Mouse (Mus musculus): ENCODE data around the gene Ube2q2. TPM values are rescaled to one million over a fixed set of nuclear protein-coding genes. Genes with fewer than 3 reads are reported as not detected.
"Not testable (repeated sequence)": the region's sequence is repeated elsewhere in the genome, so short reads cannot be mapped to it uniquely, and the experiment has no call there.

The Ube2q2 gene
- polyA plus RNA-seq, 1 experiment from 2014 or later: 38.2 TPM

DNA sequence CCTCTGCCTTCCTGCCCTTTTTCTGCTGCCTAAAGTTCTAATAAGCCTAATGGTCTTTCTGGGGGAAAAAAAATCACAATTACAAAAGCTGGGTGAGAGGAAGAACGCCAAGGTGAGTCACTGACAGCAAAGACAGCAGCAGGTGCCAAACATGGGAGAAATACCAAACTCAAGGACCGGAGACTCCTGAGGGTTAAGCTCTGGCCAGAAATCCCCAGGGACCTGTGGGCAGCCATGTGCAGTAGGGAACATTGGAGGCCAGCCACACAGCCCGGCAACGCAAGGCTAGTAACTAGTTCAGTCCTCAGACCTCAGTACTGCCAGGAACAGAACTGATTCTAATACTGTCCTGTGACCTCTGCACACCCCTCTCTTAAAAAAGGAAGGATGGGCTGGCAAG, 79.5 kb downstream of the Ube2q2 start:
- no peak overlapping the region for H3K27ac ChIP-seq (replicated peaks)
- H3K4me2 ChIP-seq (replicated peaks): no peak overlapping the region
- no peaks in the 10 kb centered on the region for H3K27me3 ChIP-seq
- H3K9ac ChIP-seq (replicated peaks): no peak overlapping the region
- peaks cover 20% of the 10 kb centered on the region for H3K36me3 ChIP-seq
- H3K4me3 ChIP-seq: no peak overlapping the region
- no peak for ATAC-seq (replicated peaks)
- H3K4me1 ChIP-seq: no peaks in the 10 kb centered on the region
- no peaks in the 10 kb centered on the region for H3K9me3 ChIP-seq
- WGBS: 96% methylated on average over 4 of the region's 4 CpGs

DNA sequence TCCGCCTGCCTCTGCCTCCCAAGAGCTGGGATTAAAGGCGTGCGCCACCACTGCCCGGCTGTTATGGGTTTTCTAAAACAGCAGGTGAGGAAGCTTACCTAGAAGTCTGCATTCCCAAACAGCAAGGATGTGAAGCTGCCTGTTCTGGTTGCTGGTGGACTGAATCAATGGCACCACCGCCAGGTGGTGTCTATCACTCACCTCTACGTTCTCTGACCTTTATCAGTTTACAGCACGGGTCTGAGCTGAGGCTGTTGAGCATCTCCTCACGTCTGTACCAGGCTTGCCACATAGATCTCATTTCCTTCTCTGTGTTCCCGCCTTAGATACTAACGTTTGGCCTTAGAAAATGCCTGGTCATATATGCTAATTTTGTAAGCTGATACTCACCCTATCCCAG, 80.4 kb downstream of the Ube2q2 start:
- no peak for ATAC-seq (replicated peaks)
- 74% methylated on average over 10 of the region's 10 CpGs for WGBS
- Histone ChIP-seq H3K36me3 (peaks cover 13% of the 10 kb centered on the region), H3K27ac (replicated peaks) (no peak overlapping the region), H3K4me2 (replicated peaks) (no peak overlapping the region), H3K9me3 (no peaks in the 10 kb centered on the region), H3K4me1 (no peaks in the 10 kb centered on the region), H3K27me3 (no peaks in the 10 kb centered on the region), H3K9ac (replicated peaks) (no peak overlapping the region), H3K4me3 (no peak overlapping the region)

DNA sequence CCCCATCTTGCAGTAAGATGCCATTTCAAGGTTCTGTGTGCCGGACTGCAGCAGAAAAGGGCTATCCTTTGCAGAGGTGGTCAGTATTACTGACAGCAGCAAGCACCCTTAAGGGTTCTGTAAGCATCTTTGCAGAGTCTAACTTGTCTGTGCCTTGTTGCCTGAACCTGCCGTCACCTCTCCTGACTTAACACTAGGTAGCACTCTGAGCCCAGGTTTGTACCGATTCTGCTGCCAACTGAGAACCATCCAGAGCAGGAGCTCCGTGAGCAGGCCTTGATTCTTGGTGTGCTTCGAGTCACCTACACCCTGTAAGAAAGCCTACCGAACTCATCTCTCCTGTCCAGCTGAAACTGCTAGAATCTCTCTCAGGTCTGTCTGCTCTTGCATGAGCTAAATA, 82.9 kb downstream of the Ube2q2 start:
- Histone ChIP-seq H3K27ac (replicated peaks) (no peak overlapping the region), H3K9ac (replicated peaks) (no peak overlapping the region), H3K9me3 (no peaks in the 10 kb centered on the region), H3K4me3 (no peak overlapping the region), H3K27me3 (no peaks in the 10 kb centered on the region), H3K36me3 (no peaks in the 10 kb centered on the region), H3K4me1 (no peaks in the 10 kb centered on the region), H3K4me2 (replicated peaks) (no peak overlapping the region)
- no peak for ATAC-seq (replicated peaks)
- WGBS: 71% methylated on average over 6 of the region's 6 CpGs

DNA sequence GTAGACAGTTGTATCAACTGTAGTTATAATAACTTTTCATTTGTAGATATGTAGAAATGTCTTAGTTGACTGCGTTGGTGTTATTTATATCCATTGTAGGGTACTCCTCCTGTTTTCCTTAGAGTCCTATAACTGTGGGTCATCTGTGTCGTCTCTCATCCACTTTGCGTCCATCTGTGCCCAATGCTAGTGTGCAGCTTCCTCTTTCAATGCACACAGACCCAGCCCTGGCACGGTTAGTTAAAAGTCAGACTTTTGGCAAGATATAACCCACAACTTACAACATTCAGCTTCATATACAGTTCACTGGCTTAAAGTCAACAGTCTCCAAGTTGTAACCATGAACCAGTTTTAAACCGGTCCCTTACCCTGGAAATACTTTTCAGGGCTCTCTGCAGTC, 83.5 kb downstream of the Ube2q2 start:
- Histone ChIP-seq H3K4me3 (no peak overlapping the region), H3K4me1 (no peaks in the 10 kb centered on the region), H3K9me3 (no peaks in the 10 kb centered on the region), H3K36me3 (no peaks in the 10 kb centered on the region), H3K27ac (replicated peaks) (no peak overlapping the region), H3K9ac (replicated peaks) (no peak overlapping the region), H3K4me2 (replicated peaks) (no peak overlapping the region), H3K27me3 (no peaks in the 10 kb centered on the region)
- no peak for ATAC-seq (replicated peaks)
- 88% methylated on average over 5 of the region's 5 CpGs for whole genome bisulfite sequencing

DNA sequence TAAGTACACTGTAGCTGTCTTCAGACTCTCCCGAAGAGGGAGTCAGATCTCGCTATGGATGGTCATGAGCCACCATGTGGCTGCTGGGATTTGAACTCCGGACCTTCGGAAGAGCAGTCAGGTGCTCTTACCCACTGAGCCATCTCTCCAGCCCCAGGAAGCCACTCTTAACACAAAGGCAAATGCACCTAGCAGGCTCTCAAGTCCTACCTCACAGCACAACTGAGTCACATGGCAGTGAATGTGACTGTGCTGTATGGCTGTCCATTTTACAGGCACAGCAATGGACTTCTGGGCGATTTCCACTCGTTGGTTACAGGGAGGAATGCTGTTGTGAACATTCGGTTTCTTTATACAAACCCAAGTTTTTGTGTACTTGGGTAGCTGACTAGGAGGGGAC, 83.9 kb downstream of the Ube2q2 start:
- Histone ChIP-seq H3K36me3 (no peaks in the 10 kb centered on the region), H3K9ac (replicated peaks) (no peak overlapping the region), H3K4me2 (replicated peaks) (no peak overlapping the region), H3K4me3 (no peak overlapping the region), H3K9me3 (no peaks in the 10 kb centered on the region), H3K27ac (replicated peaks) (no peak overlapping the region), H3K27me3 (no peaks in the 10 kb centered on the region), H3K4me1 (no peaks in the 10 kb centered on the region)
- no peak for ATAC-seq (replicated peaks)
- 92% methylated on average over 7 of the region's 7 CpGs for WGBS

DNA sequence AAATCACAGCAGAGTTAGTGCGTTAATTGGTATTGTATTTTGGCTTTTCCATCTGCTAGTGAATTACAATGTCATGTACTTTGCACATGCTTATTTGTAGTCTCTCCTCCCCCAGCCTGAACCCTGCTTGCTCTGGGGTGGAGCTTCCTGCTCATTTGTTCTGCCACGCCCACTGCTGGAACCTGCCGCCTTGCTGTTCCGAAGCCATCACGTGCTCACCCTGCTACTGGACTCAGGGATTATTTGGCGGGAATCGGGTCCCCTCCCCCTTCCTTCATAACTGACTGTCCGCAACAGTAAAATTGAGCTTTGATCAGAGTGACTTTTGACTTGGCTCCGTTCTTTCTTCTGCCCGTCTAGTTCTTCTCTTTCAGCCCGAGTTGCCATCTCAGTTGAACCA, 84.4 kb downstream of the Ube2q2 start:
- not testable (repeated sequence) for H3K27me3 ChIP-seq; H3K4me2 ChIP-seq (replicated peaks); H3K9ac ChIP-seq (replicated peaks); H3K4me1 ChIP-seq; H3K4me3 ChIP-seq; H3K27ac ChIP-seq (replicated peaks); ATAC-seq (replicated peaks); H3K36me3 ChIP-seq; H3K9me3 ChIP-seq
- WGBS: 74% methylated on average over 11 of the region's 11 CpGs

DNA sequence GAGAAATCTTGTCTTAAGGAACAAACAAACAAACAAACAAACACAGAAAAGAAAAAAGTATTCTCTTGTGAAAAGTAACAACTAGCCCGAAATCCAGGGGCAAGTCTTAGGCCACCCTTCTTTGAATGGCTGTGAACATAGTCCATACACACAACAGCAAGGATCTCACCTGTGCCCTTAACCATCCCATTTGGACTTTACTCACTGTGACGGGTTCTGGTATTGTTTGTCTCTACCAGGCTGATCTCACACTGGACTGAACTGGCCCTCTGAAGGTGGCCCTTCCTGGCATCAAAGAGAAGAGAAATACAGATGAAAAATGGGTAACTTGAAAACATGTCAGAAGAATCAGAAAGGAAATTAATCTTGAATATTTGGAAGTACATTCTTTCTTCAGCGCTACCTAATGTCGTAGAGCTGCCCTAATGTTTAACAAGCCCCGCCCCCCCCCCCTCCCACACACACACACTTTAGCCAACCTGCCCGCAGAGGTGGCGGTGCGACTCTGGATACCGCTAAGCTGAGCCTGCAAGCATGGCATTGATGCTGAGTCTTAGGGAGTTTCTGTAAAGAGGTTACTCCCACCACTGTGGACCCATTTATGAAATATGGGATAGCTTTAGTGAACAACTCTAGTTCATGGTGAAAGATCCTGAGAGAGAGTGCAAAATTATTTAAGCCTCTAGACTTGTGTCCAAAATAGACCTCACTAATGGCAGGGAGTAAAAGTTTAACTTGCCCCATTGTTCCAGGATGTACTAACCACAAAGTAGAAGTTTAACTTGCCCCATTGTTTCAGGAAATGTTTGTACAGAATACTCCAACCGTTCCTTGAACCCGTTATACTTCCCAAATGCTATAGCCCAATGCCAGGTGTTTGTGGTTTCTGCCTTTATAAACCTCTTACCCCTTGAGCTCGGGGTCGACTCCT, 87.8 kb downstream of the Ube2q2 start:
- Histone ChIP-seq H3K9ac (replicated peaks) (no peak overlapping the region), H3K9me3 (no peaks in the 10 kb centered on the region), H3K27ac (replicated peaks) (no peak overlapping the region), H3K36me3 (no peaks in the 10 kb centered on the region), H3K4me2 (replicated peaks) (no peak overlapping the region), H3K4me1 (no peaks in the 10 kb centered on the region), H3K27me3 (no peaks in the 10 kb centered on the region), H3K4me3 (no peak overlapping the region)
- 76% methylated on average over 13 of the region's 13 CpGs for WGBS
- no peak for ATAC-seq (replicated peaks)

DNA sequence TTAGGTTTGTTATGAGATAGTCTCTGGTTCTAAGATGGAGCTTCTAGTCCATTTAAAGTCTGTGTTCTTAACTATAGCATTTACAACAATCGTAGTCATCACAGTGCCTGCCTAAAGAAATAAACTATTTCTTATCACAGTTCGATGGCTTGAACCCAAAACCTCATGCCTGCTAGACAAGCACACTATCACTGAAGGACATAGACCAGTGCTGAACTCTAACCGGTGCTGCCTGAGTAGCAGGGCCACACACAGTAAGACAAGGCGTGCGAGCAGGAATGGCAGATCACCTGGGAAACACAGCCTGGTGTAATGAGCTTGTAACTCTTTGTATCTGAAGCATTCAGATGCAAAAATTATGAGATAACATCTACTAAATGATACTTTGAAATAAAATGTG, 92.2 kb downstream of the Ube2q2 start:
- no peak overlapping the region for H3K27ac ChIP-seq (replicated peaks)
- no peaks in the 10 kb centered on the region for H3K27me3 ChIP-seq
- H3K9me3 ChIP-seq: no peaks in the 10 kb centered on the region
- H3K4me1 ChIP-seq: no peaks in the 10 kb centered on the region
- no peak overlapping the region for H3K9ac ChIP-seq (replicated peaks)
- H3K4me2 ChIP-seq (replicated peaks): no peak overlapping the region
- WGBS: 89% methylated on average over 5 of the region's 5 CpGs
- H3K36me3 ChIP-seq: no peaks in the 10 kb centered on the region
- no peak overlapping the region for H3K4me3 ChIP-seq
- no peak for ATAC-seq (replicated peaks)

DNA sequence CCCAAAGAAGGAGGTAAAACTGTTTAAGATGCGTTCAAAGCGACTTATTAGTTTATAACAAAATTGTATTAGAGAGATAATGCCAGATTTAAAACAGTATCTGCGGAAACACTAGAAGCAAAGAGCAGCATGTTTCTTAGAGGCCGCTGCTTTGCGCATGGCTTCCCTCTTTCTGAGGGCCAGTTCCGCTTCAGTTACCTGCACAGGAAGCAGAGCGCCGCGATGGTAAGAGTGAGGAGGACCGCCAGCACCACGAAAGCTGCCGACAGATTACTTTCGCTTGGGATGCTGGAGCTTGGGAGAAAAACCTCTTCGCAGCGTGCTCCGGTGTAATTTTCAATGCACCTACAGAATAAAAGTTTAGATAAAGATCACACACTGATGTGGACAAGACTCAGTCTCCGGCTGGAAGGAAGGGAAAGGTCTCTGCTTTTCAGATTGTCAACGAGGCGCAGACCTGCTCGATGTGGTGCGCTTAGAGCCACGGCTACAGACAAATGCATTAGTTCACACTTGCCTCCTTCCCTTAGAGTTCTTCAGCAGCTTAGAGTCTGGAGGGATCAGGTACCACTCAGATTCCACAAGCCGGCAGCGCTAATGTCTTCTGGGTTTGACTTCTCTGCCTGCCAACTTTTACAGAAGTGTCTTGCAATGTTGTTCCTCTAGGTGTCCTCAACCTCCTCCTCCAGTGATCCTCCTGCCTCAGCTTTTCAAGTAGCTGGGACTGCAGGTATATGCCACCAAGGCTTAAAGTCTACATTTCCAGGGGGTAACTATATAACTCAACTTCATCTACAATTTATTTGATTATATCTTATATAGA, 93.4 kb downstream of the Ube2q2 start:
- H3K4me2 ChIP-seq (replicated peaks): peak overlapping the region; percentile 30
- H3K9ac ChIP-seq (replicated peaks): no peak overlapping the region
- H3K4me3 ChIP-seq: no peak overlapping the region
- H3K4me1 ChIP-seq: no peaks in the 10 kb centered on the region
- no peaks in the 10 kb centered on the region for H3K36me3 ChIP-seq
- WGBS: 40% methylated on average over 24 of the region's 24 CpGs
- H3K27ac ChIP-seq (replicated peaks): no peak overlapping the region
- no peaks in the 10 kb centered on the region for H3K9me3 ChIP-seq
- no peak for ATAC-seq (replicated peaks)
- H3K27me3 ChIP-seq: no peaks in the 10 kb centered on the region

DNA sequence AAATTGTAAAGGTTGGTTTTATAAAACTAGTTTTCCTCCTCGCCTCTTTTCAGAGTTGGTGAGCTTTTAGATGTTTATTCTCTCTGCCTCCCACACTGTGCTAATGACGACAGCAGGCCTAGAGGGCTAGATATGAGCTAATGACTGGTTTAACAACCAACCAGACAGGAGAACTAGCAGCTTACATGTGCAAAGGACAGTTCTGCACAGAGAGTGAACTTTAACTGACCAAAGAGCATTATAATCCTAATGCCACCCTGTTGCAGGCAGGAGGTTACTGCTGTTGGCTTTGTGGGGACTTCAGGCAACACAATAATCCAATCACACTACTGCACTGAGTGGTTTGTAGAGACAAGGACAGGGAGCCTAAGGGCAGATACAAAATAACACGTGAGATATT, 94.6 kb downstream of the Ube2q2 start:
- Histone ChIP-seq H3K9me3 (no peaks in the 10 kb centered on the region), H3K27me3 (no peaks in the 10 kb centered on the region), H3K36me3 (no peaks in the 10 kb centered on the region), H3K4me2 (replicated peaks) (no peak overlapping the region), H3K4me1 (no peaks in the 10 kb centered on the region), H3K4me3 (no peak overlapping the region), H3K9ac (replicated peaks) (no peak overlapping the region), H3K27ac (replicated peaks) (no peak overlapping the region)
- WGBS: 78% methylated on average over 3 of the region's 3 CpGs
- no peak for ATAC-seq (replicated peaks)

DNA sequence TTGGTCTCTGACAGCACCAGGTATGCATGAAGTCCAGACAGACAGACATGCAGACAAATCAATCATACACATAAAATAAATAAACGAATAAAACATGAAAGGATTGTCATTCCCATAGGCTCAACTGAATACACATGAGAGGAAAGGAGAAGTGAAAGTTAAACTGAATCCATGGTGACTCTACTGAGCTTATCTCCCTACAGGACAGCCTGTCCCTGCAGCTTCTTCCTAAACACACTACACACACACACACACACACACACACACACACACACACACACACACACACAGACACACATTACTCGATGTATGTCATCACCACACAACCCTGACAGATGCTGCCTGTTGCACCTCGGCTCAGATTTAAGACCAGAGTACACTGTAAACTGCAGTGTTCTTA, 95.4 kb downstream of the Ube2q2 start:
- no peak overlapping the region for H3K9ac ChIP-seq (replicated peaks)
- WGBS: 78% methylated on average over 3 of the region's 3 CpGs
- no peaks in the 10 kb centered on the region for H3K4me1 ChIP-seq
- no peak overlapping the region for H3K4me3 ChIP-seq
- no peak overlapping the region for H3K27ac ChIP-seq (replicated peaks)
- H3K4me2 ChIP-seq (replicated peaks): no peak overlapping the region
- no peak for ATAC-seq (replicated peaks)
- no peaks in the 10 kb centered on the region for H3K27me3 ChIP-seq
- no peaks in the 10 kb centered on the region for H3K36me3 ChIP-seq
- H3K9me3 ChIP-seq: no peaks in the 10 kb centered on the region

DNA sequence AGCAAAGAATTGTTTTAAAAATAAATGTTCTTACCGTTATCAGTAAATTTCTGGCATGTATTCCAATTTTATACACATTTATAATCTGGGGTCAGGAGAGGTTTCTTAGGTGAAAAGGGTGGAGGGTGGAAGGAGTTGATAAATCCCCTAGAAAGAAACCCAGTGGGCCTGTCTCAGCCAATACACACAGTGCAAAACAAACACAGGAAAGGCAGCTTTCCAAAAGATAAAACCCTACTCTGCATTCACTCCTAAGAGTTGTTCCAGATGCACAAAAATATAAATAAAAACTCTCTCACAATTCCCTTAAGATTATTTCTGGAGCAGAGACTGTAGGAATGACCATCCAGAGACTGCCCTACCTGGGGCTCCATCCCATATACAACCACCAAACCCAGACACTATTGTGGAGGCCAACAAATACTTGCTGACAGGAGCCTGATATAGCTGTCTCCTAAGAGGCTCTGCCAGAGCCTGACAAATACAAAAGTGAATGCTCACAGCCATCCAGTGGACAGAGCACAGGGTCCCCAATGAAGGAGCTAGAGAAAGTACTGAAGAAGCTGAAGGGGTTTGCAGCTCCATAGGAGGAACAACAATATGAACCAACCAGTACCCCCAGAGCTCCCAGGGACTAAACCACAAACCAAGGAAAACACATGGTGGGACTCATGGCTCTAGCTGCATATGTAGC, 96.5 kb downstream of the Ube2q2 start:
- ATAC-seq (replicated peaks); H3K27me3 ChIP-seq; H3K9me3 ChIP-seq: not testable (repeated sequence)

More for the DNA sequence above, 96.5 kb downstream of the Ube2q2 start:
- H3K9ac ChIP-seq (replicated peaks); H3K36me3 ChIP-seq; H3K4me2 ChIP-seq (replicated peaks); H3K27ac ChIP-seq (replicated peaks); H3K4me1 ChIP-seq; H3K4me3 ChIP-seq: not testable (repeated sequence)
- 93% methylated on average over 1 of the region's 1 CpGs for WGBS

Measured in forebrain, embryonic 15.5 days (tissue).